In genomic region chr4:99929149-99929612, GRCm38 (mm10) we compare ENCODE assay signal across 8 mouse cellular contexts. TPM values are rescaled to one million over a fixed set of nuclear protein-coding genes. Genes with fewer than 3 reads are reported as not detected.
DNase-seq lines count a peak whose midpoint lies in the region; ATAC-seq and TF ChIP-seq lines count a peak whose summit lies in the region.

Gene Pgm1, plus strand, starts transcription at chr4:99929414.

- peak within 1 kb of the TSS; percentile 68 for H3K4me2 ChIP-seq in heart, embryonic 14.5 days (ENCODE audit: low read length)
- H3K4me2 ChIP-seq in kidney, postnatal 0 days (ENCODE audit: low read length) = peak within 1 kb of the TSS; percentile 84
- H3K4me2 ChIP-seq in midbrain, postnatal 0 days (ENCODE audit: low read depth, low read length, poor library complexity, severe bottlenecking) = peak within 1 kb of the TSS; percentile 60

- peak within 1 kb of the TSS; percentile 88 for H3K9ac ChIP-seq in heart, embryonic 14.5 days (ENCODE audit: low read length)
- peak within 1 kb of the TSS; percentile 67 for H3K9ac ChIP-seq in kidney, postnatal 0 days (ENCODE audit: low read depth, low read length)
- peak within 1 kb of the TSS; percentile 66 for H3K9ac ChIP-seq in midbrain, postnatal 0 days (replicated peaks; ENCODE audit: low read length, poor library complexity, severe bottlenecking)

- 0 out of 2 replicates have a peak, but pooled peaks have one; percentile 50 for ATAC-seq in erythroblast, adult 5-6 weeks (replicated peaks; ENCODE audit: low FRiP score, poor library complexity, severe bottlenecking)
- peak; percentile 87 for ATAC-seq in heart, embryonic 14.5 days (ENCODE audit: insufficient number of reproducible peaks, insufficient read depth, low FRiP score, low read depth)
- peak; percentile 90 for ATAC-seq in kidney, postnatal 0 days (replicated peaks; ENCODE audit: low FRiP score, low read depth)
- peak; percentile 84 for ATAC-seq in midbrain, postnatal 0 days (ENCODE audit: low FRiP score)

- no peak for TF ChIP-seq CTCF in kidney, postnatal 0 days (IDR thresholded peaks at IDR 0.05; ENCODE audit: low read depth)
- no peak for TF ChIP-seq CTCF in midbrain, postnatal 0 days (IDR thresholded peaks at IDR 0.05)

- 4% methylated on average over 23 of the region's 23 CpGs for WGBS in heart, embryonic 14.5 days
- 4% methylated on average over 23 of the region's 23 CpGs for WGBS in kidney, postnatal 0 days
- WGBS in midbrain, postnatal 0 days = 3% methylated on average over 23 of the region's 23 CpGs

- peaks cover 12 to 26% of the 10 kb centered on the region in 2 experiments for H3K4me1 ChIP-seq in heart, embryonic 14.5 days (ENCODE audit: control insufficient read depth in 2 of 2, insufficient read depth in 2 of 2, low read length in 2 of 2)
- peaks cover 6% of the 10 kb centered on the region; the same call in 1 of the 2 replicates for H3K4me1 ChIP-seq in kidney, postnatal 0 days (replicated peaks; ENCODE audit: insufficient read depth, low read length)
- peaks cover 9% of the 10 kb centered on the region; the same call in 1 of the 2 replicates for H3K4me1 ChIP-seq in midbrain, postnatal 0 days (ENCODE audit: insufficient read depth, low read length)

- H3K27me3 ChIP-seq in heart, embryonic 14.5 days (ENCODE audit: control insufficient read depth, insufficient read depth, low read length) = no peaks in the 10 kb centered on the region
- no peaks in the 10 kb centered on the region for H3K27me3 ChIP-seq in kidney, postnatal 0 days (ENCODE audit: insufficient read depth, low read length)
- no peaks in the 10 kb centered on the region for H3K27me3 ChIP-seq in midbrain, postnatal 0 days (ENCODE audit: insufficient read depth, low read length)

- peak within 1 kb of the TSS; percentile 99 for H3K27ac ChIP-seq in heart, embryonic 14.5 days (replicated peaks in 1 of 2; ENCODE audit: control insufficient read depth in 1 of 2, insufficient read depth in 1 of 2, low read depth in 2 of 2, low read length in 2 of 2)
- peak within 1 kb of the TSS; percentile 90 for H3K27ac ChIP-seq in kidney, postnatal 0 days
- peak within 1 kb of the TSS; percentile 92 for H3K27ac ChIP-seq in midbrain, postnatal 0 days (ENCODE audit: low read depth, low read length)

- H3K4me3 ChIP-seq in heart, embryonic 14.5 days (ENCODE audit: control insufficient read depth in 1 of 2, insufficient read depth in 1 of 2, low read depth in 1 of 2, low read length in 2 of 2) = peak within 1 kb of the TSS; percentile 64 to 94
- peak within 1 kb of the TSS; percentile 72 for H3K4me3 ChIP-seq in kidney, postnatal 0 days (replicated peaks; ENCODE audit: low read depth, low read length)
- peak within 1 kb of the TSS; percentile 62 for H3K4me3 ChIP-seq in midbrain, postnatal 0 days (ENCODE audit: low read depth, low read length)

- H3K9me3 ChIP-seq in heart, embryonic 14.5 days (ENCODE audit: control insufficient read depth, low read length) = no peaks in the 10 kb centered on the region
- H3K9me3 ChIP-seq in kidney, postnatal 0 days (replicated peaks; ENCODE audit: low read length) = no peaks in the 10 kb centered on the region
- H3K9me3 ChIP-seq in midbrain, postnatal 0 days (ENCODE audit: low read length) = no peaks in the 10 kb centered on the region

- peaks cover 15% of the 10 kb centered on the region for H3K36me3 ChIP-seq in heart, embryonic 14.5 days (ENCODE audit: control insufficient read depth, insufficient read depth, low read length)
- no peaks in the 10 kb centered on the region for H3K36me3 ChIP-seq in kidney, postnatal 0 days (ENCODE audit: insufficient read depth, low read length)
- H3K36me3 ChIP-seq in midbrain, postnatal 0 days (ENCODE audit: insufficient read depth, low read length) = no peaks in the 10 kb centered on the region

- DNase-seq in CD4-positive helper T cell, adult 2 months (ENCODE audit: low read depth, low spot score) = peak; percentile 84
- peak; percentile 92 for DNase-seq in adrenal gland, postnatal 10 days
- peak; percentile 80 for DNase-seq in kidney, postnatal 0 days (ENCODE audit: low spot score)
- peak; percentile 86 for DNase-seq in liver
- no peak for DNase-seq in midbrain, postnatal 0 days (ENCODE audit: low spot score)
- peak; percentile 91 for DNase-seq in testis, postnatal 10 days (ENCODE audit: low spot score)

RNA-seq across cellular contexts. Expression of gene Pgm1, which starts in this region (rescaled TPM):
- total RNA-seq in adrenal gland, postnatal 10 days (2021) = 100 to 1,000 TPM; 137 to 157 TPM
- 3.3 and 4.0 TPM in 2 replicates for total RNA-seq in erythroblast, adult 5-6 weeks (2015; ENCODE audit: low replicate concordance)
- total RNA-seq in erythroblast, adult 5-6 weeks (2017; ENCODE audit: low replicate concordance) = 2.1 and 6.6 TPM in 2 replicates
- polyA plus RNA-seq in heart, embryonic 14.5 days (2014; fragmentation: Nextera tagmentation; extraction: Ambion mirVana) = 271 and 274 TPM in 2 replicates
- polyA plus RNA-seq in kidney, postnatal 0 days (2015; fragmentation: Nextera tagmentation; extraction: Ambion mirVana) = 63.5 and 68.6 TPM in 2 replicates
- 103 and 112 TPM in 2 replicates for total RNA-seq in midbrain, postnatal 0 days (2014; rRNA removed)
- 106 and 114 TPM in 2 replicates for polyA plus RNA-seq in midbrain, postnatal 0 days (2015; fragmentation: Nextera tagmentation; extraction: Ambion mirVana)

Comparison
In these comparisons a context has a peak if more than half of its experiments do, and no peak if none do; other contexts are left out.
1. RNA of gene Pgm1 (total RNA-seq): 137 to 157 TPM in adrenal gland, postnatal 10 days and 103 to 112 TPM in midbrain, postnatal 0 days; 2.1 to 6.6 TPM in erythroblast, adult 5-6 weeks; every median in the first group is over 10 times any median in the second.
2. Peak in every context shown above with its lines, with median percentiles within 50 percentile points of each other: ATAC-seq, H3K27ac ChIP-seq, H3K4me2 ChIP-seq, H3K4me3 ChIP-seq and H3K9ac ChIP-seq.